Mouse (Mus musculus) ES-Bruce4 (cell line): ENCODE data around the gene Gm44965.

ENCODE experiments used
- CTCF ChIP-seq: IDR thresholded peaks from one replicate; pipeline ENCODE4 v1.8.1; 2011; ENCODE audit warnings: low read depth, low read length
- EP300 ChIP-seq: IDR thresholded peaks from 2 replicates; pipeline ENCODE4 v1.6.1; 2011; ENCODE audit warnings: low read depth, low read length; ENCODE audit not compliant: insufficient read depth

- no peak for TF ChIP-seq EP300
- TF ChIP-seq CTCF: no peak
These were observed 19.7 kb downstream of the Gm44965 start for GRCm38 (mm10) chr6:48613464-48613863.
